Mouse (Mus musculus) ES-Bruce4 (cell line): ENCODE results near the gene Ssbp4.

Experiments used
- CTCF ChIP-seq: IDR thresholded peaks from one replicate; pipeline ENCODE4 v1.8.1; 2011; ENCODE audit warnings: low read depth, low read length
- EP300 ChIP-seq: IDR thresholded peaks from 2 replicates; pipeline ENCODE4 v1.6.1; 2011; ENCODE audit warnings: low read depth, low read length; ENCODE audit not compliant: insufficient read depth
- POLR2A ChIP-seq: IDR thresholded peaks from one replicate; pipeline ENCODE4 v1.8.1; 2011; ENCODE audit warnings: low read length; ENCODE audit not compliant: insufficient read depth

GRCm38 (mm10) chr8:70594621-70595564 lies 13.8 kb downstream of the Ssbp4 start:
- TF ChIP-seq CTCF (no peak), POLR2A (no peak), EP300 (no peak)
